Mouse (Mus musculus) heart, postnatal 36 days (tissue): Measurements from ENCODE around the gene Taf9b. TPM values are rescaled to one million over a fixed set of nuclear protein-coding genes. Genes with fewer than 3 reads are reported as not detected.

ENCODE experiments used
- total RNA-seq, 2 experiments: library from RNA; stranded (reverse); gene quantifications; 2 replicates each; pipeline ENCODE4 v1.2.3; 2021

Taf9b gene
- total RNA-seq, 2 experiments from 2014 or later = 7.7 to 10.3 TPM

Other genes with a start within 250 kb of the Taf9b start
- 10 to 100 TPM; 38.7 to 54.0 TPM for gene Magt1, start 209.3 kb downstream of the Taf9b start, total RNA-seq
- 1,000 to 10,000 TPM; 1,680 to 1,775 TPM for gene Cox7b, start 205.5 kb downstream of the Taf9b start, total RNA-seq
- 10 to 100 TPM in 1 of 2 experiments, 1 to 10 TPM in 1; 7.5 to 10.5 TPM for gene Atp7a, start 193.9 kb downstream of the Taf9b start, total RNA-seq
- 1 to 10 TPM; 1.4 to 1.7 TPM for gene Tlr13, start 78.0 kb downstream of the Taf9b start, total RNA-seq
- 100 to 1,000 TPM; 485 to 546 TPM for gene Pgk1, start 34.1 kb downstream of the Taf9b start, total RNA-seq
- not detected for gene Fnd3c2, start 34.2 kb upstream of the Taf9b start, total RNA-seq